Mouse (Mus musculus): Measurements from ENCODE around the gene Gm28372. TPM values are rescaled to one million over a fixed set of nuclear protein-coding genes. Genes with fewer than 3 reads are reported as not detected.
"Not testable (repeated sequence)": the region's sequence is repeated elsewhere in the genome, so short reads cannot be mapped to it uniquely, and the experiment has no call there.

Gene Gm28372
- not detected in 2 replicates for polyA plus RNA-seq (2015; fragmentation: Nextera tagmentation; extraction: Ambion mirVana)

GRCm38 (mm10) chr2:130404939-130405338 is at the start of gene Gm28372, which contains the start of gene 1700020A23Rik:
Gene Gm28372, plus strand, starts transcription at chr2:130405239.
Gene 1700020A23Rik, plus strand, starts transcription at chr2:130405259.
- no peak within 1 kb of the TSS for H3K4me2 ChIP-seq (ENCODE audit: low read depth, low read length)
- 82% methylated on average over 1 of the region's 1 CpGs for WGBS
- H3K27me3 ChIP-seq (ENCODE audit: control insufficient read depth, insufficient read depth, low read length): no peaks in the 10 kb centered on the region
- H3K27ac ChIP-seq (ENCODE audit: low read length): no peak within 1 kb of the TSS
- ATAC-seq (replicated peaks; ENCODE audit: extremely low read depth, insufficient read depth, low FRiP score): no peak
- H3K4me3 ChIP-seq (ENCODE audit: low read length): no peak within 1 kb of the TSS
- no peaks in the 10 kb centered on the region for H3K9me3 ChIP-seq (replicated peaks; ENCODE audit: control insufficient read depth, low read length)
- no peak within 1 kb of the TSS for H3K9ac ChIP-seq (ENCODE audit: low read length)
- H3K4me1 ChIP-seq (ENCODE audit: control insufficient read depth, insufficient read depth, low read length): no peaks in the 10 kb centered on the region
- no peaks in the 10 kb centered on the region for H3K36me3 ChIP-seq (ENCODE audit: control insufficient read depth, insufficient read depth)

- Histone ChIP-seq H3K27me3 (ENCODE audit: control insufficient read depth, insufficient read depth, low read length) (peaks cover 42% of the 10 kb centered on the region), H3K4me3 (ENCODE audit: low read length) (no peak overlapping the region), H3K9ac (ENCODE audit: low read length) (no peak overlapping the region), H3K4me2 (ENCODE audit: low read depth, low read length) (no peak overlapping the region), H3K4me1 (ENCODE audit: control insufficient read depth, insufficient read depth, low read length) (no peaks in the 10 kb centered on the region), H3K9me3 (replicated peaks; ENCODE audit: control insufficient read depth, low read length) (no peaks in the 10 kb centered on the region), H3K36me3 (ENCODE audit: control insufficient read depth, insufficient read depth) (no peaks in the 10 kb centered on the region), H3K27ac (ENCODE audit: low read length) (no peak overlapping the region)
- 84% methylated on average over 5 of the region's 5 CpGs for WGBS
- ATAC-seq (replicated peaks; ENCODE audit: extremely low read depth, insufficient read depth, low FRiP score): no peak
These were observed 47.5 kb upstream of the Gm28372 start for GRCm38 (mm10) chr2:130357551-130357950.

- Histone ChIP-seq H3K36me3 (ENCODE audit: control insufficient read depth, insufficient read depth) (no peaks in the 10 kb centered on the region), H3K4me3 (ENCODE audit: low read length) (no peak overlapping the region), H3K9ac (ENCODE audit: low read length) (no peak overlapping the region), H3K27ac (ENCODE audit: low read length) (no peak overlapping the region), H3K4me2 (ENCODE audit: low read depth, low read length) (no peak overlapping the region), H3K4me1 (ENCODE audit: control insufficient read depth, insufficient read depth, low read length) (no peaks in the 10 kb centered on the region), H3K27me3 (ENCODE audit: control insufficient read depth, insufficient read depth, low read length) (peaks cover 55% of the 10 kb centered on the region), H3K9me3 (replicated peaks; ENCODE audit: control insufficient read depth, low read length) (no peaks in the 10 kb centered on the region)
- ATAC-seq (replicated peaks; ENCODE audit: extremely low read depth, insufficient read depth, low FRiP score): no peak
- WGBS: 16% methylated on average over 5 of the region's 5 CpGs
These were observed 46.2 kb upstream of the Gm28372 start for GRCm38 (mm10) chr2:130358852-130359251.

GRCm38 (mm10) chr2:130362511-130363026 is 42.5 kb upstream of the Gm28372 start:
- H3K9ac ChIP-seq (ENCODE audit: low read length): no peak overlapping the region
- no peak overlapping the region for H3K4me2 ChIP-seq (ENCODE audit: low read depth, low read length)
- 0 out of 2 replicates have a peak, but pooled peaks cover 4% of the 10 kb centered on the region for H3K4me1 ChIP-seq (ENCODE audit: control insufficient read depth, insufficient read depth, low read length)
- no peak overlapping the region for H3K4me3 ChIP-seq (ENCODE audit: low read length)
- H3K27me3 ChIP-seq (ENCODE audit: control insufficient read depth, insufficient read depth, low read length): peaks cover 57% of the 10 kb centered on the region
- WGBS: 2% methylated on average over 14 of the region's 14 CpGs
- ATAC-seq (replicated peaks; ENCODE audit: extremely low read depth, insufficient read depth, low FRiP score): peak; percentile 46; the same call in 1 of the 2 replicates
- H3K9me3 ChIP-seq (replicated peaks; ENCODE audit: control insufficient read depth, low read length): no peaks in the 10 kb centered on the region
- no peaks in the 10 kb centered on the region for H3K36me3 ChIP-seq (ENCODE audit: control insufficient read depth, insufficient read depth)
- no peak overlapping the region for H3K27ac ChIP-seq (ENCODE audit: low read length)

GRCm38 (mm10) chr2:130365211-130366094 is 39.6 kb upstream of the Gm28372 start:
- H3K9ac ChIP-seq (ENCODE audit: low read length): peak overlapping the region; percentile 69
- peaks cover 35% of the 10 kb centered on the region for H3K27me3 ChIP-seq (ENCODE audit: control insufficient read depth, insufficient read depth, low read length)
- H3K27ac ChIP-seq (ENCODE audit: low read length): no peak overlapping the region
- H3K9me3 ChIP-seq (replicated peaks; ENCODE audit: control insufficient read depth, low read length): no peaks in the 10 kb centered on the region
- no peaks in the 10 kb centered on the region for H3K36me3 ChIP-seq (ENCODE audit: control insufficient read depth, insufficient read depth)
- WGBS: 5% methylated on average over 30 of the region's 30 CpGs
- peak overlapping the region; percentile 59 for H3K4me3 ChIP-seq (ENCODE audit: low read length)
- peak overlapping the region; percentile 77 for H3K4me2 ChIP-seq (ENCODE audit: low read depth, low read length)
- H3K4me1 ChIP-seq (ENCODE audit: control insufficient read depth, insufficient read depth, low read length): 0 out of 2 replicates have a peak, but pooled peaks cover 4% of the 10 kb centered on the region
- ATAC-seq (replicated peaks; ENCODE audit: extremely low read depth, insufficient read depth, low FRiP score): peak; percentile 60; the same call in 1 of the 2 replicates

- Histone ChIP-seq H3K9ac (ENCODE audit: low read length) (no peak overlapping the region), H3K9me3 (replicated peaks; ENCODE audit: control insufficient read depth, low read length) (no peaks in the 10 kb centered on the region), H3K27ac (ENCODE audit: low read length) (no peak overlapping the region), H3K4me3 (ENCODE audit: low read length) (no peak overlapping the region), H3K27me3 (ENCODE audit: control insufficient read depth, insufficient read depth, low read length) (peaks cover 17% of the 10 kb centered on the region), H3K36me3 (ENCODE audit: control insufficient read depth, insufficient read depth) (no peaks in the 10 kb centered on the region), H3K4me1 (ENCODE audit: control insufficient read depth, insufficient read depth, low read length) (0 out of 2 replicates have a peak, but pooled peaks cover 4% of the 10 kb centered on the region), H3K4me2 (ENCODE audit: low read depth, low read length) (no peak overlapping the region)
- 45% methylated on average over 4 of the region's 4 CpGs for WGBS
- ATAC-seq (replicated peaks; ENCODE audit: extremely low read depth, insufficient read depth, low FRiP score): no peak
These were observed 37.7 kb upstream of the Gm28372 start for GRCm38 (mm10) chr2:130367386-130367785.

- H3K27me3 ChIP-seq (ENCODE audit: control insufficient read depth, insufficient read depth, low read length); H3K4me2 ChIP-seq (ENCODE audit: low read depth, low read length); H3K9me3 ChIP-seq (replicated peaks; ENCODE audit: control insufficient read depth, low read length); ATAC-seq (replicated peaks; ENCODE audit: extremely low read depth, insufficient read depth, low FRiP score); H3K27ac ChIP-seq (ENCODE audit: low read length); H3K36me3 ChIP-seq (ENCODE audit: control insufficient read depth, insufficient read depth); H3K9ac ChIP-seq (ENCODE audit: low read length); H3K4me3 ChIP-seq (ENCODE audit: low read length); H3K4me1 ChIP-seq (ENCODE audit: control insufficient read depth, insufficient read depth, low read length): not testable (repeated sequence)
- WGBS: 13% methylated on average over 1 of the region's 1 CpGs
These were observed 32.0 kb upstream of the Gm28372 start for GRCm38 (mm10) chr2:130373026-130373425.

GRCm38 (mm10) chr2:130374951-130375350 is 30.1 kb upstream of the Gm28372 start:
- H3K27ac ChIP-seq (ENCODE audit: low read length): no peak overlapping the region
- no peaks in the 10 kb centered on the region for H3K36me3 ChIP-seq (ENCODE audit: control insufficient read depth, insufficient read depth)
- H3K4me1 ChIP-seq (ENCODE audit: control insufficient read depth, insufficient read depth, low read length): no peaks in the 10 kb centered on the region
- no peak for ATAC-seq (replicated peaks; ENCODE audit: extremely low read depth, insufficient read depth, low FRiP score)
- H3K9ac ChIP-seq (ENCODE audit: low read length): no peak overlapping the region
- H3K4me2 ChIP-seq (ENCODE audit: low read depth, low read length): no peak overlapping the region
- 66% methylated on average over 4 of the region's 4 CpGs for WGBS
- no peaks in the 10 kb centered on the region; the same call in 1 of the 2 replicates for H3K27me3 ChIP-seq (ENCODE audit: control insufficient read depth, insufficient read depth, low read length)
- no peak overlapping the region for H3K4me3 ChIP-seq (ENCODE audit: low read length)
- H3K9me3 ChIP-seq (replicated peaks; ENCODE audit: control insufficient read depth, low read length): no peaks in the 10 kb centered on the region

- Histone ChIP-seq H3K36me3 (ENCODE audit: control insufficient read depth, insufficient read depth) (no peaks in the 10 kb centered on the region), H3K4me3 (ENCODE audit: low read length) (no peak overlapping the region), H3K9ac (ENCODE audit: low read length) (no peak overlapping the region), H3K27ac (ENCODE audit: low read length) (no peak overlapping the region), H3K27me3 (ENCODE audit: control insufficient read depth, insufficient read depth, low read length) (peaks cover 2% of the 10 kb centered on the region; the same call in 1 of the 2 replicates), H3K4me1 (ENCODE audit: control insufficient read depth, insufficient read depth, low read length) (no peaks in the 10 kb centered on the region), H3K4me2 (ENCODE audit: low read depth, low read length) (no peak overlapping the region), H3K9me3 (replicated peaks; ENCODE audit: control insufficient read depth, low read length) (no peaks in the 10 kb centered on the region)
- ATAC-seq (replicated peaks; ENCODE audit: extremely low read depth, insufficient read depth, low FRiP score): no peak
- 56% methylated on average over 3 of the region's 3 CpGs for WGBS
These were observed 21.8 kb upstream of the Gm28372 start for GRCm38 (mm10) chr2:130383205-130383604.

All from heart, embryonic 16.5 days (tissue).